Comparison of ENCODE assay signal across 9 mouse cellular contexts in the genomic region with DNA sequence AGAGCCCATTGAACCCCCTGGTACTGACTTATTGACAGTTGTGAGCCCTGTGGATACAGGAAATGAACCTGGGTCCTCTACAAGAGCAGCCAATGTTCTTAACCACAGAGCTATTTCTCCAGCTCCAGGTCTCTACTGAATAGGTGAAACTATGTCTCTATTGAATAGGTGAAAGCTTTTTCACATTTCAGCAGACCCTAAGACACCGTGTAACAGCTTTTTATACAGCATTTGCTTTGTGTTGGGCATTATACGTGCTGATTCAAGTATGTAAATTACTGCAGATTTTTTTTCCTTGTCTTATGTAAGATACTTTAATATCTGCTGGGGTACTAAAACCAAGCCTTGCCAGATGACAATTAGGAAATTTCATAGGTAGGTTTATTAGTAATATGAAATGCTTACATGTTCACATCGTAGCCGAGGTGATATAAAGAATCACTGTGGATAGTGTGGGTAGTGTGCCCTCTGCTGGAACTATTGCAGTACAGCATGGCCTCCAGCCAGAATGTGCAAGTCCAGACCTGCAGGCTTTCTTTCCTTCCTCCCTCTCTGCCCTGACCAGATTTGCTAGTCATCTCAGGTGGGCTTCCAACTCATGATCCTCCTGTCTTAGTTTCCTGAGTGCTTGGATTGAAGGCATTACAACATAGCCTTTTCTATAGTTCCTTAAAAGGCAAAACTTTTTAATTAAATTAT. TPM values are rescaled to one million over a fixed set of nuclear protein-coding genes. Genes with fewer than 3 reads are reported as not detected.
A peak's percentile ranks its signal among the peaks of the same experiment; 100 is the strongest.
DNase-seq lines count a peak whose midpoint lies in the region; ATAC-seq and TF ChIP-seq lines count a peak whose summit lies in the region.
"Had no signal": no experiment of that assay in that cellular context is flagged by ENCODE, and none has a peak within 500 bp of the region (broad histone marks: within the 10 kb centered on the region; RNA-seq: fewer than 3 reads in every experiment).

No protein-coding gene starts in this region.

- 56% methylated on average over 4 of the region's 4 CpGs for WGBS in kidney, embryonic 15.5 days
- WGBS in limb, embryonic 14.5 days = 43% methylated on average over 4 of the region's 4 CpGs
- 62% methylated on average over 4 of the region's 4 CpGs for WGBS in neural tube, embryonic 11.5 days

- no peak overlapping the region for H3K4me2 ChIP-seq in kidney, embryonic 15.5 days
- H3K4me2 ChIP-seq in limb, embryonic 14.5 days (replicated peaks; ENCODE audit: low read depth, low read length, severe bottlenecking) = no peak overlapping the region
- H3K4me2 ChIP-seq in neural tube, embryonic 11.5 days (ENCODE audit: low read depth) = no peak overlapping the region

- DNase-seq in 416B (ENCODE audit: low read depth) = peak; percentile 82
- peak; percentile 74 for DNase-seq in R1 (ENCODE audit: low read depth, low spot score)
- peak; percentile 83 to 86 for DNase-seq in cerebellum, postnatal 10 days
- peak; percentile 47 to 56 for DNase-seq in frontal cortex, postnatal 25 days (ENCODE audit: low spot score in 2 of 2)
- DNase-seq in limb, embryonic 14.5 days (ENCODE audit: low spot score) = peak; percentile 83
- peak; percentile 69 for DNase-seq in neural tube, embryonic 11.5 days (ENCODE audit: low spot score)
- peak; percentile 52 for DNase-seq in telencephalon, adult 2 months (ENCODE audit: low read depth, low spot score)

- ATAC-seq in kidney, embryonic 15.5 days (replicated peaks; ENCODE audit: low FRiP score) = peak; percentile 50; the same call in 1 of the 2 replicates
- ATAC-seq in limb, embryonic 14.5 days (ENCODE audit: low FRiP score, low read depth) = peak; percentile 50; the same call in 1 of the 2 replicates
- peak; percentile 59 for ATAC-seq in neural tube, embryonic 11.5 days (ENCODE audit: insufficient read depth, low FRiP score, low TSS enrichment)

- TF ChIP-seq POLR2A in limb, embryonic 14.5 days (IDR thresholded peaks at IDR 0.05; ENCODE audit: borderline replicate concordance, extremely low read depth, insufficient read depth, insufficient read length) = no peak

- H3K27me3 ChIP-seq in kidney, embryonic 15.5 days = no peaks in the 10 kb centered on the region
- no peaks in the 10 kb centered on the region for H3K27me3 ChIP-seq in limb, embryonic 14.5 days (ENCODE audit: control insufficient read depth, insufficient read depth, low read length)
- H3K27me3 ChIP-seq in neural tube, embryonic 11.5 days (ENCODE audit: control insufficient read depth, insufficient read depth, low read length) = no peaks in the 10 kb centered on the region

- no peak overlapping the region for H3K4me3 ChIP-seq in kidney, embryonic 15.5 days (replicated peaks)
- H3K4me3 ChIP-seq in limb, embryonic 14.5 days (replicated peaks; ENCODE audit: low read length) = no peak overlapping the region
- H3K4me3 ChIP-seq in neural tube, embryonic 11.5 days (ENCODE audit: low read depth, low read length) = no peak overlapping the region
- H3K4me3 ChIP-seq: erythroblast, embryonic 14.5 days had no signal

- no peaks in the 10 kb centered on the region for H3K4me1 ChIP-seq in kidney, embryonic 15.5 days
- no peaks in the 10 kb centered on the region for H3K4me1 ChIP-seq in limb, embryonic 14.5 days (ENCODE audit: control insufficient read depth, insufficient read depth, low read length)
- H3K4me1 ChIP-seq in neural tube, embryonic 11.5 days (ENCODE audit: control insufficient read depth, insufficient read depth, low read length) = no peaks in the 10 kb centered on the region

- H3K27ac ChIP-seq in kidney, embryonic 15.5 days = no peak overlapping the region
- H3K27ac ChIP-seq in limb, embryonic 14.5 days (replicated peaks; ENCODE audit: low read depth, low read length) = no peak overlapping the region
- no peak overlapping the region for H3K27ac ChIP-seq in neural tube, embryonic 11.5 days (ENCODE audit: low read depth, low read length)

- H3K36me3 ChIP-seq in kidney, embryonic 15.5 days = no peaks in the 10 kb centered on the region
- H3K36me3 ChIP-seq in limb, embryonic 14.5 days (ENCODE audit: control insufficient read depth, insufficient read depth, low read length) = no peaks in the 10 kb centered on the region
- no peaks in the 10 kb centered on the region for H3K36me3 ChIP-seq in neural tube, embryonic 11.5 days (ENCODE audit: control insufficient read depth, insufficient read depth, low read length)

- H3K9me3 ChIP-seq in kidney, embryonic 15.5 days (replicated peaks) = no peaks in the 10 kb centered on the region
- H3K9me3 ChIP-seq in limb, embryonic 14.5 days (ENCODE audit: control insufficient read depth, low read length) = no peaks in the 10 kb centered on the region
- H3K9me3 ChIP-seq in neural tube, embryonic 11.5 days (ENCODE audit: control insufficient read depth, low read length) = no peaks in the 10 kb centered on the region

- no peak overlapping the region for H3K9ac ChIP-seq in kidney, embryonic 15.5 days
- no peak overlapping the region for H3K9ac ChIP-seq in limb, embryonic 14.5 days (ENCODE audit: low read depth, low read length, severe bottlenecking)
- no peak overlapping the region for H3K9ac ChIP-seq in neural tube, embryonic 11.5 days (ENCODE audit: low read length)

RNA-seq across cellular contexts. Expression of gene Bves, which starts 37.6 kb away (rescaled TPM):
- 1.5 and 2.1 TPM in 2 replicates for polyA plus RNA-seq in kidney, embryonic 15.5 days (2015; fragmentation: Nextera tagmentation; extraction: Ambion mirVana)
- polyA plus RNA-seq in limb, embryonic 14.5 days (2012; rRNA removed) = 4.2 and 5.0 TPM in 2 replicates
- 3.4 and 3.5 TPM in 2 replicates for polyA plus RNA-seq in limb, embryonic 14.5 days (2014; fragmentation: Nextera tagmentation; extraction: Ambion mirVana)
- 3.0 and 3.1 TPM in 2 replicates for polyA plus RNA-seq in neural tube, embryonic 11.5 days (2014; fragmentation: Nextera tagmentation; extraction: Ambion mirVana)
- polyA plus RNA-seq: erythroblast, embryonic 14.5 days had no signal
